Mouse (Mus musculus) G1E (cell line): ENCODE data around the gene Txndc9.

Experiments used
- CTCF ChIP-seq: IDR thresholded peaks from 2 replicates; pipeline ENCODE4 v1.5.1; 2012; ENCODE audit warnings: low read depth, low read length, inconsistent platforms, mixed read lengths
- GATA1 ChIP-seq: IDR thresholded peaks from 2 replicates; pipeline ENCODE4 v1.6.1; 2012; ENCODE audit warnings: borderline replicate concordance, low read length, inconsistent platforms, mixed read lengths
- TAL1 ChIP-seq: conservative IDR thresholded peaks from 2 replicates; pipeline ENCODE4 v1.6.1; 2012; ENCODE audit warnings: low read depth, low read length, inconsistent platforms, mixed read lengths

DNA sequence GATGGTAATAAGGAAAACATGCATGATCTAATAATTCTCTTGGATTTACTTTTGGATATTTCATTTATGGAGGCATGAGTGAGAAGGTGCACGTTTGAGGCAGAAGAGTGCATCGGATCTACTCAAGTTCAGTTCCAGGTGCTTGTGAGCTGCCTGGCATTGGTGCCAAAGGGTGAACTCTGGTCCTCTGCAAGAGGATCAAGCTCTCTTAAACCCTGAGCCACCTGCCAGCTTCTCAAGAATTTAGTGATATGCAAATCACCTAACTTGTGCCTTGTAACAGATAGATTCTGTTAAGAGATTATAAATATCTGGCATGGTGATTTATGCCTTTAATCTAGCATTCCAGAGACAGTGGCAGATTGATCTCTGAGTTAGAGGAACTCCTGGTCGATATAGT, 5.4 kb upstream of the Txndc9 start:
- TF ChIP-seq CTCF (no peak), TAL1 (no peak), GATA1 (no peak)
